Mouse (Mus musculus) cerebellum, adult 11 months (tissue): ENCODE data around the gene Dctn5.
"Not testable (repeated sequence)": the region's sequence is repeated elsewhere in the genome, so short reads cannot be mapped to it uniquely, and the experiment has no call there.

Experiments
- DNase-seq: peaks from one replicate; pipeline ENCODE4 v3.0.0; 2022

The Dctn5 gene

GRCm38 (mm10) chr7:122132497-122133337 lies at the start of gene Dctn5, which contains the start of gene Palb2:
Gene Dctn5, plus strand, starts transcription at chr7:122133041.
Gene Palb2, minus strand, starts transcription at chr7:122132985.
- peak; percentile 96 for DNase-seq

- DNase-seq: no peak
Observed at GRCm38 (mm10) chr7:122087195-122087982, 45.5 kb upstream of the Dctn5 start.

DNA sequence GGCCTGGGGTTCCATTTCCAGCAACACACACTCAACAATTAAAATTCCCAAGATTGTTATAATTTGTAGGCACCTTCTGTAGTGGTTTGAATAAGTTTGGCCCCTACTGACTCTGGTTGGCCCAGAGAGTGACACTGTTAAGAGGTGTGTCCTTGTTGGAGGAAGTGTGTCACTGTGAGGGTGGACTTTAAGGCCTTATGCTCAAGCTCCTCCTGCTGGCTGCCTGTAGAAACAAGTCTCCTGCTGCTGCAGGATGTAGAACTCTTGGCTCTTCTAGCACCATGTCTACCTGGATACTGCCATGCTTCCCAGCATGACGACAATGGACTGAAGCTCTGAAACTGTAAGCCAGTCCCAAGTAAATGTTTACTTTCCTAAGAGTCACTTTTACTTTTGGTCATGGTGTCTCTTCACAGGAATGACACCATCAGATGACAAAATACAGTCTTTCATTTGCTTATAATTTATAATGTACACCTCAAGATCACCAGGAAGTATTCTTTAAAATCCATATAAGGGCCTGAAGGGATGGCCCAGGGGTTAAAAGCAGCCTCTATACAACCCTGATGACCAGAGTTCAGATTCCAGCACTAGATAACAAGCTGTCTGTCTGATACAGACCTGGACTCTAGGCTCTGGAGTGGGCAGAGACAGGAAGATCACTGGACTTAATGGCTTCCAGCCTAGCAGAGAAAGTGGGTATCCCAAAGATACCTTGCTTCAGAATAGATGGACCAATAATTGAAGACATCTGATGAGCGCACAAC lies 38.1 kb upstream of the Dctn5 start:
- no peak for DNase-seq

DNA sequence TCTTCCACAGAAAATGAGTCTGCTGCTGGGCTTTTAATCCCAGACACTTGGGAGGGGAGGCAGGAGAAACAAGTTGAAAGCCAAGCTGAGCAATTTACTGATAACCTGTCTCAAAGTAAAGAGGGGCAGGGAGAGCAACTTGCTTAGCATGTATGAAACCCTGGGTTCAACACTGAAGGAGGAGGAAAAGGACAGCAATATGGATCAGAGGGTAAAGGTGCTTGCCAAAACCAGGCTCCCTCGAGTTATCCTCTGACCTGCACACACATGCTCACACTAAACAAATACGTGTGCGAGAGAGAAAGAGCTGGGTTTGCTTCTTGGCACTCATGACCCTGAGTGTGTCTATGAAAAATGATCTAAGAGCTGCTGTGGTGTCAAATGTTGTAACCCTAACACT lies 34.8 kb upstream of the Dctn5 start:
- no peak for DNase-seq

- DNase-seq: peak; percentile 29
Observed at GRCm38 (mm10) chr7:122099222-122099621, 33.6 kb upstream of the Dctn5 start.

GRCm38 (mm10) chr7:122101014-122101746 lies 31.7 kb upstream of the Dctn5 start:
- DNase-seq: not testable (repeated sequence)

DNA sequence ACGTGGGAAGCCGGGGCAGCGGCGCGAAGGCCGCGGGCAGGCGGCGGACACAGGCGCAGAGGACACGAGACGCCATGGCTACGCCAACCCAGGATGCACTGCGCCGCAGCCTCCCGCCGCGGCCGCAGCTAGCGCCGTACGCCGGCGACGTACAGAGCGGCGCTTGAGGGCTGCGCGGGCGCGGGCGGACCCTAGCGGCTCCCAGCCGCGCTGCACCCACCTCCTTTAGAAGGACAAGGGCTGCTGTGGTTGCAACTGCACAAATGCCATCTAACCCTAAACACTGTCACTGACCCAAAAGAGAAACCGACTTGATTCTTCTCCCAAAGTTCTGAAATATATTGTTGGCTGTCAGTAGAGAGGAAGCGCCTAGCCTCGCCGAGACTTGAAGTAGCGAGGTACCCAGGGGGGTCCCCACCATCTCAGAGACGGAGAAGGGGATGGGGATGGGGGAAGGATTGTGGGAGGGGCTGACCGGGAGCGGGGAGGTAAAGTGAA lies 31.0 kb upstream of the Dctn5 start, which contains the start of gene Ndufab1:
TSS of gene Ndufab1 (minus strand) at position 140 of the 498 bp plus-strand sequence.
- peak; percentile 84 for DNase-seq

DNA sequence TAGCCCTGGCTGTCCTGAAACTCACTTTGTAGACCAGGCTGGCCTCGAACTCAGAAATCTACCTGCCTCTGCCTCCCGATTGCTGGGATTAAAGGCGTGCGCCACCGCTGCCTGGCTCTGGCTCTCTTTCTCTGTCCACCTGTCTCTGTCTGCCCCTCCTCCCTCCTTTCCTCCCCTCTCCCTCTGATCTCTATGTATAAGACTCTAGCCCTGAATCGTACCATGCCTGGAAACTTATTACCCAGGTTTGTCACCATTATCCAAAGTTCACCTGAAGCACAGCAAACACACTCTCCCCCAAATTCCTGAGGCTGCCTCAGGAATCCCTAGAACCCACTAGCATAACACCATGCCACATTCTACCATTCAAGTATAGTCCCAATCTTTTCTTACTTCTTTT lies 24.6 kb upstream of the Dctn5 start:
- no peak for DNase-seq

- DNase-seq: no peak
Observed at GRCm38 (mm10) chr7:122123518-122123917, 9.3 kb upstream of the Dctn5 start.

GRCm38 (mm10) chr7:122125636-122126035 lies 7.2 kb upstream of the Dctn5 start:
- no peak for DNase-seq

DNA sequence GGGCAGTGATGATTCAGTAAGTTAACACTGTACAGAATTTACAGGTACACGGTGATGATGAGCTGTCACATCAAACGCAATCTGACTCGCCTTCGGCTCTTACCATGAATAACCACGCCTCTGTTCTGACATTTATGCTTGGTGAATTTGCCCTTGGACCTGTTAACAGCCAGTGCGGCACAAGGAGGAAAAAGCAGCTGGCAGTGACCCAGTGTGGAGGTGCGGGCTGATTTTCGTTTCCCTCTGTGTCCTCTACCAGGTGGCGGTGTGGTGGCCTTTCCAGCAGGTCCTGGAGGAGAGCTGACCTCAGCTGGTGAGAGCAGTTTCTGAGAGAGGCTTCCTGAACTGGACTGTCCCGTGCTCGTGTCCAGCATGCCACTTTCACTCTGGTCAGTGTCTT lies 5.9 kb upstream of the Dctn5 start:
- no peak for DNase-seq

DNA sequence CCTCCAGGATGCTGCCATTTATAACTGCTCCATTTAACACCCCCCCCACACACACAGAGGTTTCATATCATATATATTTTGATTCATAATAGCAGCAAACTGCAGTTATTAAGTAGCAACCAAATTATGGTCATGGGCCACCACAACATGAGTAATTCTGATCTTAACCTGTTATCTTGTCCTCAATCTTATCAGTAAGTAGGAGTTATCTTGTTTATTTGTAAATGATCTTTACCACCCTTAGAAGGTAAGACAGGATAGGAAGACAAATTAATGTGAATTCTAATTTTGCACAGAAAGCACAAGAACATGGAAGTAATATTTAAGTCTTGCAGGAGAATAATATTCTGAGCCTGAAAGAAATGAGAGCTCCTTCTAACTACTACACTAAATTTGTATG lies 1.0 kb upstream of the Dctn5 start:
- DNase-seq: no peak

- DNase-seq: no peak
Observed at GRCm38 (mm10) chr7:122133338-122133625, 441 bp downstream of the Dctn5 start.

- DNase-seq: no peak
Observed at GRCm38 (mm10) chr7:122135070-122135469, 2.2 kb downstream of the Dctn5 start.

DNA sequence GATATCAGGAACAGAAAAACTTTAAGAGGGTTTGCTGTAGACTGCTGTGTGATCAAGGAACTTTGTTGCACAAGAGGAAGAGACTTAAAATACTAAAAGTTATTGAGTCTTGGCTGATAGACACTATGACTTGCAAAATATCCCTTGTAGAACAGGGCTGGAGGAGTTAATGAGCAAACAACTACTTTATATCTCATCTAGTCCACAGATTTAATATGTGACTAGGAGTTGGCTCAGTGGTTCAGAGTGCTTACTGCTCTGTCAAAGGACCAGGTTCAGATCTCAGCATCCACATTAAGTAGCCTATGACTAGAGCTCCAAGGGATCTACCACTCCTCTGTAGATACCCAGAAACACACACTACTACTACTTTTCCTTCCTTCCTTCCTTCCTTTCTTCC lies 4.2 kb downstream of the Dctn5 start:
- DNase-seq: no peak

DNA sequence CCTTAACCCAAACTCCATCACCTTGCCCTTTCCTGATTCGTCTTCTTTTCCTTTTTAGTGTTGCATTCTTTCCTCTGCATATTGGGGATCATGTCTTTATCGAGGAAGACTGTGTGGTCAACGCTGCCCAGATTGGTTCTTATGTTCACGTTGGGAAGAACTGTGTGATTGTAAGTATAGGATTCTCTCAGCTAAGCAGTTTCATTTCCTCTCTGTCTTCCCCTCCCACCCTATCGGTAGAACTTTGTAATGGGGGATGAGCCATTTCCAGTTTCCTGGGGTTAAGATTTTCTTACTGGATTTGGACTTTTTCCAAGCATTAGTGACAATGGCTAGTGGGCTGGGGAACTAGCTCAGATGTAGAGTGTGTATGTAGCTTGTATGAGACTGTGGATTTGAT lies 5.3 kb downstream of the Dctn5 start:
- DNase-seq: no peak

GRCm38 (mm10) chr7:122140991-122141390 lies 8.2 kb downstream of the Dctn5 start:
- DNase-seq: no peak

GRCm38 (mm10) chr7:122152473-122152872 lies 19.6 kb downstream of the Dctn5 start:
- no peak for DNase-seq

GRCm38 (mm10) chr7:122158488-122158887 lies 25.6 kb downstream of the Dctn5 start:
- no peak for DNase-seq

DNA sequence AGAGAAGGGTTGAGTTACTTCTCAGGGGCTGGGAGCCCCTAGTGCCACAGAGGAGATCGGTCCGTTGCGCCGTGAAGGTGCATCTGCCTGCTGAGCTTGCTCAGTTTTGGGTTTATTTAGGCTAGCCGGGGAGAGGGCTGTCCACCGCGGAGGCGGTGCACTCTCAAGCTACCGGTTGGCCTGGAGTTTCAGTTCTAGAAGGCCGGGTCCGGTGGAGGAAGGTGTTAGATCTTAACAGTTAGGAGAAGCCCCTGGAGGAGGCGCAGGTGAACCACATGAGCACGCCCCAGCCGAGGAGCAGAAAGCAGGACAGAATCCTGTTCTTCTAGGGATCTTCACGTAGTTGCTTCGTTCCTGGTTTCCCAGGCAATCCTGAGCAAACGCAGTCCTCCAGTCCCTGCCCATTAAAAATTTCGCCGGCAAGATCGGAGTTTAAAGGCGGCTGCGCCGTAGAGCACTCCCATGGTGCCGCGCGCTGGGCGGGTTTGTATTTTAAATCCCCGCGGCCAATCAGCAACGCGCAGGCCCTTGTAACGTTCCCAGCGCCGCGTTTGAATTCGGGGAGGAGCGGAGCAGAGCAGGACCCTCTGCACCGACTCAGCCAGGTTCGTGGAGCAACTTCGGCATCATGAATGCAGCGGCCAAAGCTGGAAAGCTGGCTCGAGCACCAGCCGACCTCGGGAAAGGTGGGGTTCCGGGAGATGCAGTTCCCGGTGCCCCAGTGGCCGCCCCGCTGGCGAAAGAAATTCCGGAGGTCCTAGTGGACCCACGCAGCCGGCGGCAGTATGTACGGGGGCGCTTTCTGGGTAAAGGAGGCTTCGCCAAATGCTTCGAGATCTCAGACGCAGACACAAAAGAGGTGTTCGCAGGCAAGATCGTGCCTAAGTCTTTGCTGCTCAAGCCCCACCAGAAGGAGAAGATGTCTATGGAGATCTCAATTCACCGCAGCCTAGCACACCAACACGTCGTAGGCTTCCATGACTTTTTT lies 26.4 kb downstream of the Dctn5 start, which contains the start of gene Plk1:
TSS of gene Plk1 (plus strand) at position 525 of the 988 bp plus-strand sequence.
- peak; percentile 46 for DNase-seq

- DNase-seq: no peak
Observed at GRCm38 (mm10) chr7:122160037-122160436, 27.2 kb downstream of the Dctn5 start.
